Mouse (Mus musculus) ES-Bruce4 (cell line): Measurements from ENCODE around the gene Fgfr2. TPM values are rescaled to one million over a fixed set of nuclear protein-coding genes. Genes with fewer than 3 reads are reported as not detected.

Source experiments
- H3K27ac ChIP-seq: 2 replicates; pipeline ENCODE4 v1.5.1; 2012; ENCODE audit warnings: low read length, inconsistent platforms; ENCODE audit not compliant: insufficient read depth
- H3K27me3 ChIP-seq: 2 replicates; pipeline ENCODE4 v1.6.1; 2012; ENCODE audit warnings: mild to moderate bottlenecking, low read length, inconsistent platforms; ENCODE audit not compliant: control insufficient read depth, poor library complexity, insufficient read depth, severe bottlenecking
- H3K36me3 ChIP-seq: 2 replicates; pipeline ENCODE4 v1.6.1; 2012; ENCODE audit warnings: inconsistent platforms, mild to moderate bottlenecking, low read length, moderate library complexity; ENCODE audit not compliant: control insufficient read depth, poor library complexity, insufficient read depth, severe bottlenecking
- H3K4me1 ChIP-seq: one replicate; pipeline ENCODE4 v1.8.1; 2011; ENCODE audit warnings: low read length; ENCODE audit not compliant: control insufficient read depth, insufficient read depth
- H3K4me3 ChIP-seq: 2 replicates; pipeline ENCODE4 v1.5.1; 2011; ENCODE audit warnings: low read depth, mild to moderate bottlenecking, low read length
- H3K9ac ChIP-seq: 2 replicates; pipeline ENCODE4 v1.6.1; 2012; ENCODE audit warnings: low read depth, mild to moderate bottlenecking, inconsistent platforms; ENCODE audit not compliant: poor library complexity, severe bottlenecking
- H3K9me3 ChIP-seq: replicated peaks from 2 replicates; pipeline ENCODE4 v1.6.1; 2012; ENCODE audit warnings: mild to moderate bottlenecking, low read length, inconsistent platforms; ENCODE audit not compliant: control insufficient read depth, poor library complexity, insufficient read depth, severe bottlenecking
- CTCF ChIP-seq: IDR thresholded peaks from one replicate; pipeline ENCODE4 v1.8.1; 2011; ENCODE audit warnings: low read depth, low read length
- EP300 ChIP-seq: IDR thresholded peaks from 2 replicates; pipeline ENCODE4 v1.6.1; 2011; ENCODE audit warnings: low read depth, low read length; ENCODE audit not compliant: insufficient read depth
- POLR2A ChIP-seq: IDR thresholded peaks from one replicate; pipeline ENCODE4 v1.8.1; 2011; ENCODE audit warnings: low read length; ENCODE audit not compliant: insufficient read depth
- polyA plus RNA-seq: library from polyadenylated mRNA; stranded (reverse); fragments of >200 nt; gene quantifications from 2 replicates; pipeline ENCODE4 v1.2.4, GENCODE M21; 2011; ENCODE audit warnings: low read depth; ENCODE audit not compliant: missing spikeins, insufficient read depth, insufficient read length

Fgfr2 gene
- polyA plus RNA-seq, 1 experiment: 34.8 TPM

GRCm38 (mm10) chr7:131850579-131850978, 1272.6 kb downstream of the Fgfr2 start:
- TF ChIP-seq CTCF (no peak), EP300 (no peak), POLR2A (no peak)

GRCm38 (mm10) chr7:131846066-131846905, 1276.9 kb downstream of the Fgfr2 start:
- no peaks in the 10 kb centered on the region for H3K4me1 ChIP-seq
- H3K27ac ChIP-seq: no peak overlapping the region
- H3K4me3 ChIP-seq: no peak overlapping the region
- no peak for TF ChIP-seq EP300
- TF ChIP-seq CTCF: no peak
- TF ChIP-seq POLR2A: no peak
- no peaks in the 10 kb centered on the region for H3K9me3 ChIP-seq
- no peaks in the 10 kb centered on the region for H3K27me3 ChIP-seq
- H3K36me3 ChIP-seq: no peaks in the 10 kb centered on the region
- H3K9ac ChIP-seq: no peak overlapping the region

More at GRCm38 (mm10) chr7:131850579-131850978, 1272.6 kb downstream of the Fgfr2 start:
- H3K4me1 ChIP-seq: no peaks in the 10 kb centered on the region
- no peaks in the 10 kb centered on the region for H3K36me3 ChIP-seq
- H3K27ac ChIP-seq: no peak overlapping the region
- no peak overlapping the region for H3K4me3 ChIP-seq
- no peaks in the 10 kb centered on the region for H3K9me3 ChIP-seq
- H3K9ac ChIP-seq: no peak overlapping the region
- peaks cover 2% of the 10 kb centered on the region; the same call in 1 of the 2 replicates for H3K27me3 ChIP-seq

GRCm38 (mm10) chr7:131830261-131830660, 1292.9 kb downstream of the Fgfr2 start:
- no peaks in the 10 kb centered on the region for H3K36me3 ChIP-seq
- no peaks in the 10 kb centered on the region for H3K9me3 ChIP-seq
- no peak overlapping the region for H3K4me3 ChIP-seq
- no peak overlapping the region for H3K9ac ChIP-seq
- TF ChIP-seq POLR2A (no peak), EP300 (no peak), CTCF (no peak)
- H3K4me1 ChIP-seq: no peaks in the 10 kb centered on the region
- H3K27me3 ChIP-seq: no peaks in the 10 kb centered on the region; the same call in 1 of the 2 replicates
- no peak overlapping the region for H3K27ac ChIP-seq

- no peak overlapping the region for H3K27ac ChIP-seq
- H3K4me1 ChIP-seq: no peaks in the 10 kb centered on the region
- H3K27me3 ChIP-seq: no peaks in the 10 kb centered on the region; the same call in 1 of the 2 replicates
- no peak overlapping the region for H3K9ac ChIP-seq
- H3K36me3 ChIP-seq: no peaks in the 10 kb centered on the region
- TF ChIP-seq POLR2A (no peak), CTCF (no peak), EP300 (no peak)
- no peak overlapping the region for H3K4me3 ChIP-seq
- no peaks in the 10 kb centered on the region for H3K9me3 ChIP-seq
Observed at GRCm38 (mm10) chr7:131826811-131827210, 1296.3 kb downstream of the Fgfr2 start.

GRCm38 (mm10) chr7:131817976-131818375, 1305.2 kb downstream of the Fgfr2 start:
- TF ChIP-seq EP300 (no peak), CTCF (no peak), POLR2A (no peak)
- no peaks in the 10 kb centered on the region for H3K9me3 ChIP-seq
- H3K4me3 ChIP-seq: no peak overlapping the region
- H3K9ac ChIP-seq: no peak overlapping the region
- no peak overlapping the region for H3K27ac ChIP-seq
- no peaks in the 10 kb centered on the region for H3K4me1 ChIP-seq
- peaks cover 2% of the 10 kb centered on the region; the same call in 1 of the 2 replicates for H3K27me3 ChIP-seq
- no peaks in the 10 kb centered on the region for H3K36me3 ChIP-seq

- TF ChIP-seq CTCF: no peak
- TF ChIP-seq POLR2A: no peak
- TF ChIP-seq EP300: no peak
- Histone ChIP-seq H3K36me3 (no peaks in the 10 kb centered on the region), H3K4me3 (no peak overlapping the region), H3K27ac (no peak overlapping the region), H3K9me3 (no peaks in the 10 kb centered on the region), H3K27me3 (peaks cover 2% of the 10 kb centered on the region; the same call in 1 of the 2 replicates), H3K9ac (no peak overlapping the region), H3K4me1 (no peaks in the 10 kb centered on the region)
Observed at GRCm38 (mm10) chr7:131816641-131817040, 1306.5 kb downstream of the Fgfr2 start.
